Mouse (Mus musculus) liver, postnatal 0 days (tissue): ENCODE measurements around the gene Tmem35b.

Experiments used
- CTCF ChIP-seq: sonication (generic); IDR thresholded peaks from 2 replicates; pipeline ENCODE4 v1.5.1; 2016; ENCODE audit warnings: antibody characterized with exemption, low read depth
- EP300 ChIP-seq: IDR thresholded peaks from 2 replicates; pipeline ENCODE4 v1.6.1; 2016; ENCODE audit warnings: antibody characterized with exemption, low read depth, mild to moderate bottlenecking

DNA sequence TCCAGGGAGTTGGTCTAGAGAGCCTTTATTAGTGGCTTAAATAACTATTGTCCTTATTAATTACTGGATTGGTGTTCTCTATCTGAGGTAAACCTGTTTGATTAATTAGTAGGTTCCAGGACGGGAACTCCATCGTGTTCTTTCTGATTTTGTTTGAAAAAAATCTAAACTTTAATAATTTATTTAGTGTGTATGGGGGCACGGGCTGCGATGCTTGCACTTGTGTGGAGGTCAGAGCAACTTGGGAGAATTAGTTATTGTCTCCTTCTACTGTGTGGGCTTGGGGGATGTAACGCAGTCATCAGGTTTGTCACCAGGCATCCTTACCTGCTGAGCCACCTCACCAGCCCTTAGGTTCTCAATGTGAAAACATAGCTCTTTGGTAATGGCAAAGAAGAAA is 43.6 kb downstream of the Tmem35b start:
- TF ChIP-seq CTCF: no peak
- no peak for TF ChIP-seq EP300
